Mouse (Mus musculus) E14TG2a.4 (cell line): ENCODE results near the gene Taar3.

Experiments used
- CTCF ChIP-seq: conservative IDR thresholded peaks from 2 replicates; pipeline ENCODE4 v1.5.1; 2014; ENCODE audit warnings: low read length
- NANOG ChIP-seq: IDR thresholded peaks from 2 replicates; pipeline ENCODE4 v1.6.1; 2014; ENCODE audit warnings: borderline replicate concordance, low read length, mixed read lengths
- POU5F1 ChIP-seq: IDR thresholded peaks from 2 replicates; pipeline ENCODE4 v1.6.1; 2014; ENCODE audit warnings: low read length, borderline replicate concordance

DNA sequence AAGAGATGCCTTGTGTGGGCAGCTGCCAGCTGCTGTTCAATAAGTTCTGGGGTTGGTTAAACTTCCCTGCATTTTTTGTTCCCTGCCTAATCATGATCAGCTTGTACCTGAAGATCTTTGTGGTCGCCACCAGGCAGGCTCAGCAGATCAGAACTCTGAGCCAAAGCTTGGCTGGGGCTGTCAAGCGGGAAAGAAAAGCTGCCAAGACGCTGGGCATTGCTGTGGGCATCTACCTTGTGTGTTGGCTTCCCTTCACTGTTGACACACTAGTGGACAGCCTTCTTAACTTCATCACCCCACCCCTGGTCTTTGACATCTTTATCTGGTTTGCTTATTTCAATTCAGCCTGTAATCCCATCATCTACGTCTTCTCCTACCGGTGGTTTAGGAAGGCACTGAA is 21.9 kb downstream of the Taar3 start:
- TF ChIP-seq CTCF (no peak), NANOG (no peak), POU5F1 (no peak)
